In the genomic region with DNA sequence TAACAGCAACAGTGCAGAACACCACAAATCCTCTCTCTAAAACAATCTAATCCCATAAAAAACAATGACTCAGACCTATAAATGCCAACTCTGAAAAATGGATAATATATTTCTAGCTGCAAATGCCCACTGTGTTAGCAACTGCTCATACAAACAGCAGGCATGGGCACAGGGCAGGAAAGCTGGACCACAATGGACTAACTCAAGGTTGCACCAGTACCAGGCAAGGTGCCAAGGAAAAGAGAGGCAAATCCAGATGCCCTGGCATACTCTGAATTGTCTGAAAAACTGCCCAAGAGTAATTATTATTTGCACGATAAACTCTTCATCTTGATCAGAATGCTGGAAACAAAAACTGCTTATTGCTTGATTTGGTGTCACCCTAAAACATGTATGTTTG, we compare ENCODE assay signal across 10 mouse cellular contexts.
DNase-seq lines count a peak whose midpoint lies in the region.
"Had no signal": no experiment of that assay in that cellular context is flagged by ENCODE, and none has a peak within 500 bp of the region (broad histone marks: within the 10 kb centered on the region; RNA-seq: fewer than 3 reads in every experiment).

No protein-coding gene starts in this region.

- DNase-seq in cerebellum, adult 9-10 months: peak; percentile 42
- DNase-seq in cerebellum, adult 11 months: no peak
- DNase-seq in kidney, postnatal 10 days: peak; percentile 23
- no peak for DNase-seq in kidney, adult 11 months
- peak; percentile 50 for DNase-seq in 416B (ENCODE audit: low read depth)
- peak; percentile 59 for DNase-seq in brain, adult 2 months (ENCODE audit: low read depth, low spot score)
- DNase-seq in spleen, postnatal 36 days (ENCODE audit: low spot score in 2 of 2): no peak
- no peak for DNase-seq in frontal cortex, postnatal 25 days (ENCODE audit: low spot score in 2 of 2)
- DNase-seq: liver, embryonic 13.5 days; thymus, adult 2 months had no signal

Comparison
In these comparisons a context has a peak if more than half of its experiments do, and no peak if none do; other contexts are left out.
1. DNase-seq: peak in cerebellum, adult 9-10 months (single experiment), kidney, postnatal 10 days (single experiment), 416B (single experiment) and brain, adult 2 months (single experiment); none in cerebellum, adult 11 months (single experiment), kidney, adult 11 months (single experiment), spleen, postnatal 36 days (0 of 2) and frontal cortex, postnatal 25 days (0 of 2).